Mouse (Mus musculus) CH12.LX (cell line): Measurements from ENCODE around the gene Glyr1.

Source experiments
- ELF1 ChIP-seq: IDR thresholded peaks from 2 replicates; pipeline ENCODE4 v1.6.1; 2014; ENCODE audit warnings: low read depth, mild to moderate bottlenecking, inconsistent platforms, low read length, improper control_type of control experiment
- POLR2A ChIP-seq: IDR thresholded peaks from 2 replicates; pipeline ENCODE4 v1.6.1; 2011; ENCODE audit warnings: low read depth, mild to moderate bottlenecking, improper control_type of control experiment, low read length

DNA sequence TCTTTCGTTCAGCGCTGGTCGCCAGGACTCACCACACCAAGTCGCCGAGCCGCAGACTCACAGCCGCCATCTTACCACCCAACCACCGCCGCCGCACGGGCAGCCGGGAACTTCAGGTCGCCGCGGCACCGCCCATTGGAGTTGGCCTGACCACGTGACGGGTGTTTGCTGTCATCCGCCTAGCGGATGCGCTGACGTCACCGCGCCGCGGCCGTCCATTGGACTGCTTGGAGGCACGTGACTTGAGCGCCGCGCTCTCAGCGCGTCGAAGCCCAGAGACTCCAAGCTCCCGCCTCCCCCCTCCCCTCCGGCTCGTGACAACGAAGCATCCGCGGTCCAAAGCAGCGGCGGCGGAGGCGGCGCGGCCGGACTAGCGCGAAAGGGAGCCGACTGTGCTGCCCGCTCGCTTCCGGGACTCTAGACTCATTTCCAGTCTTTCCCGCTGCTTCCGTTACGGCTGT is at the start of gene Glyr1, which contains the start of gene Ubn1:
- TF ChIP-seq POLR2A (peak; percentile 99), ELF1 (peak; percentile 79)
